In genomic region chr4:134252131-134252910, GRCm38 (mm10) we compare ENCODE assay signal across 8 mouse cellular contexts. TPM values are rescaled to one million over a fixed set of nuclear protein-coding genes. Genes with fewer than 3 reads are reported as not detected.
A peak's percentile ranks its signal among the peaks of the same experiment; 100 is the strongest.
DNase-seq lines count a peak whose midpoint lies in the region; ATAC-seq and TF ChIP-seq lines count a peak whose summit lies in the region.

No protein-coding gene starts in this region.

- H3K4me2 ChIP-seq in heart, embryonic 15.5 days, result peak overlapping the region; percentile 94
- H3K4me2 ChIP-seq in limb, embryonic 15.5 days, result peak overlapping the region; percentile 96

- no peak for TF ChIP-seq CTCF in testis, adult 2 months (IDR thresholded peaks at IDR 0.05; ENCODE audit: control insufficient read depth, insufficient read depth, insufficient replicate concordance, low read depth, low read length)
- TF ChIP-seq CTCF in olfactory bulb, adult 2 months (IDR thresholded peaks at IDR 0.05; ENCODE audit: insufficient read depth, low read depth, low read length), result no peak

- peaks cover 37% of the 10 kb centered on the region for H3K4me1 ChIP-seq in testis, adult 2 months (ENCODE audit: control insufficient read depth, insufficient read depth, low read length)
- peaks cover 68% of the 10 kb centered on the region for H3K4me1 ChIP-seq in heart, embryonic 15.5 days (replicated peaks)
- peaks cover 60% of the 10 kb centered on the region for H3K4me1 ChIP-seq in limb, embryonic 15.5 days
- peaks cover 23% of the 10 kb centered on the region for H3K4me1 ChIP-seq in olfactory bulb, adult 2 months (ENCODE audit: control insufficient read depth, insufficient read depth, low read length)

- DNase-seq in testis, postnatal 10 days (ENCODE audit: low spot score), result no peak
- DNase-seq in ovary, adult 18-20 months (ENCODE audit: low spot score), result no peak

- H3K27me3 ChIP-seq in testis, adult 2 months (ENCODE audit: control insufficient read depth, insufficient read depth, low read length), result no peaks in the 10 kb centered on the region
- peaks cover 61% of the 10 kb centered on the region for H3K27me3 ChIP-seq in heart, embryonic 15.5 days
- peaks cover 90% of the 10 kb centered on the region for H3K27me3 ChIP-seq in limb, embryonic 15.5 days

- TF ChIP-seq POLR2A in testis, adult 2 months (IDR thresholded peaks at IDR 0.05; ENCODE audit: control insufficient read depth, low read depth, low read length), result no peak
- no peak for TF ChIP-seq POLR2A in olfactory bulb, adult 2 months (IDR thresholded peaks at IDR 0.05; ENCODE audit: insufficient read depth, low read depth, low read length)

- 28% methylated on average over 22 of the region's 22 CpGs for WGBS in heart, embryonic 15.5 days
- WGBS in limb, embryonic 15.5 days, result 12% methylated on average over 22 of the region's 22 CpGs
- 20% methylated on average over 22 of the region's 22 CpGs for WGBS in olfactory bulb, adult 2 months

- peak overlapping the region; percentile 79 for H3K4me3 ChIP-seq in testis, adult 2 months (ENCODE audit: control insufficient read depth, low read depth, low read length)
- H3K4me3 ChIP-seq in heart, embryonic 15.5 days, result peak overlapping the region; percentile 55
- H3K4me3 ChIP-seq in limb, embryonic 15.5 days, result peak overlapping the region; percentile 52
- H3K4me3 ChIP-seq in olfactory bulb, adult 2 months (ENCODE audit: insufficient read depth, low read depth, low read length), result peak overlapping the region; percentile 54

- peak overlapping the region; percentile 62 for H3K9ac ChIP-seq in heart, embryonic 15.5 days
- no peak overlapping the region for H3K9ac ChIP-seq in limb, embryonic 15.5 days

- H3K9me3 ChIP-seq in heart, embryonic 15.5 days (replicated peaks), result no peaks in the 10 kb centered on the region
- H3K9me3 ChIP-seq in limb, embryonic 15.5 days, result no peaks in the 10 kb centered on the region

- ATAC-seq in heart, embryonic 15.5 days (replicated peaks; ENCODE audit: insufficient number of reproducible peaks, insufficient read depth, low FRiP score, low read depth), result no peak
- no peak for ATAC-seq in limb, embryonic 15.5 days (ENCODE audit: insufficient number of reproducible peaks, low FRiP score, low TSS enrichment, low read depth)
- ATAC-seq in CD4-positive, CD25-positive, alpha-beta regulatory T cell, adult 4 months, result no peak
- no peak for ATAC-seq in monocyte, adult 5-6 weeks (replicated peaks; ENCODE audit: insufficient number of reproducible peaks, low FRiP score, low TSS enrichment, poor library complexity, severe bottlenecking)

- H3K27ac ChIP-seq in testis, adult 2 months (ENCODE audit: control insufficient read depth, insufficient read depth, low read depth, low read length), result no peak overlapping the region
- H3K27ac ChIP-seq in heart, embryonic 15.5 days, result peak overlapping the region; percentile 59
- no peak overlapping the region for H3K27ac ChIP-seq in limb, embryonic 15.5 days
- H3K27ac ChIP-seq in olfactory bulb, adult 2 months (ENCODE audit: insufficient read depth, low read depth, low read length), result no peak overlapping the region

- no peaks in the 10 kb centered on the region for H3K36me3 ChIP-seq in testis, adult 2 months (ENCODE audit: control insufficient read depth, insufficient read depth, low read length)
- H3K36me3 ChIP-seq in heart, embryonic 15.5 days, result no peaks in the 10 kb centered on the region
- H3K36me3 ChIP-seq in limb, embryonic 15.5 days, result no peaks in the 10 kb centered on the region

RNA-seq across cellular contexts. Expression of gene Grrp1, which starts 1.6 kb away (rescaled TPM):
- polyA plus RNA-seq in testis, adult 2 months (2012; rRNA removed), result 1.9 and 2.7 TPM in 2 replicates
- 5.0 and 5.1 TPM in 2 replicates for polyA plus RNA-seq in heart, embryonic 15.5 days (2015; fragmentation: Nextera tagmentation; extraction: Ambion mirVana)
- polyA plus RNA-seq in limb, embryonic 15.5 days (2015; fragmentation: Nextera tagmentation; extraction: Ambion mirVana), result 5.8 and 7.8 TPM in 2 replicates
- polyA plus RNA-seq in olfactory bulb, adult 2 months (2012; ENCODE audit: insufficient read depth, insufficient read length, low replicate concordance, missing spikeins), result not detected in 2 replicates
- not detected for polyA plus RNA-seq in CD4-positive, CD25-positive, alpha-beta regulatory T cell, adult 4 months (2017; shearing (Covaris generic))
- total RNA-seq in monocyte, adult 5-6 weeks (2017), result not detected in 3 replicates

RNA-seq across cellular contexts. Expression of gene Gm30191, which starts 5.6 kb away (rescaled TPM):
- polyA plus RNA-seq in testis, adult 2 months (2012; rRNA removed), result 0.25 TPM in 1 of 2 replicates, not detected in the other
- polyA plus RNA-seq in heart, embryonic 15.5 days (2015; fragmentation: Nextera tagmentation; extraction: Ambion mirVana), result not detected in 2 replicates
- polyA plus RNA-seq in limb, embryonic 15.5 days (2015; fragmentation: Nextera tagmentation; extraction: Ambion mirVana), result not detected in 2 replicates
- polyA plus RNA-seq in olfactory bulb, adult 2 months (2012; ENCODE audit: insufficient read depth, insufficient read length, low replicate concordance, missing spikeins), result not detected in 2 replicates
- not detected for polyA plus RNA-seq in CD4-positive, CD25-positive, alpha-beta regulatory T cell, adult 4 months (2017; shearing (Covaris generic))
- not detected in 3 replicates for total RNA-seq in monocyte, adult 5-6 weeks (2017)

RNA-seq across cellular contexts. Expression of gene Zfp593, which starts 6.9 kb away (rescaled TPM):
- 7.5 and 9.7 TPM in 2 replicates for polyA plus RNA-seq in testis, adult 2 months (2012; rRNA removed)
- 7.4 and 9.1 TPM in 2 replicates for polyA plus RNA-seq in heart, embryonic 15.5 days (2015; fragmentation: Nextera tagmentation; extraction: Ambion mirVana)
- 14.3 and 15.8 TPM in 2 replicates for polyA plus RNA-seq in limb, embryonic 15.5 days (2015; fragmentation: Nextera tagmentation; extraction: Ambion mirVana)
- polyA plus RNA-seq in olfactory bulb, adult 2 months (2012; ENCODE audit: insufficient read depth, insufficient read length, low replicate concordance, missing spikeins), result not detected in 2 replicates
- 1 to 10 TPM; 4.3 to 6.8 TPM for polyA plus RNA-seq in CD4-positive, CD25-positive, alpha-beta regulatory T cell, adult 4 months (2017; shearing (Covaris generic))
- total RNA-seq in monocyte, adult 5-6 weeks (2017), result 2.8 to 8.7 TPM (median 6.0 TPM) in 3 replicates

RNA-seq across cellular contexts. Expression of gene E130218I03Rik, which starts 8.9 kb away (rescaled TPM):
- polyA plus RNA-seq in testis, adult 2 months (2012; rRNA removed), result 0.11 and 0.26 TPM in 2 replicates
- polyA plus RNA-seq in heart, embryonic 15.5 days (2015; fragmentation: Nextera tagmentation; extraction: Ambion mirVana), result 0.26 and 0.30 TPM in 2 replicates
- 0.22 TPM in 1 of 2 replicates, not detected in the other for polyA plus RNA-seq in limb, embryonic 15.5 days (2015; fragmentation: Nextera tagmentation; extraction: Ambion mirVana)
- polyA plus RNA-seq in olfactory bulb, adult 2 months (2012; ENCODE audit: insufficient read depth, insufficient read length, low replicate concordance, missing spikeins), result not detected in 2 replicates
- polyA plus RNA-seq in CD4-positive, CD25-positive, alpha-beta regulatory T cell, adult 4 months (2017; shearing (Covaris generic)), result 1 to 10 TPM in 1 of 2 experiments, not detected in 1; 3.7 TPM
- total RNA-seq in monocyte, adult 5-6 weeks (2017), result 1.4 TPM in 1 of 3 replicates, not detected in the others

RNA-seq across cellular contexts. Expression of gene Cnksr1, which starts 14.1 kb away (rescaled TPM):
- 0.88 and 1.2 TPM in 2 replicates for polyA plus RNA-seq in testis, adult 2 months (2012; rRNA removed)
- polyA plus RNA-seq in heart, embryonic 15.5 days (2015; fragmentation: Nextera tagmentation; extraction: Ambion mirVana), result 1.2 and 2.4 TPM in 2 replicates
- 3.6 and 3.9 TPM in 2 replicates for polyA plus RNA-seq in limb, embryonic 15.5 days (2015; fragmentation: Nextera tagmentation; extraction: Ambion mirVana)
- not detected in 2 replicates for polyA plus RNA-seq in olfactory bulb, adult 2 months (2012; ENCODE audit: insufficient read depth, insufficient read length, low replicate concordance, missing spikeins)
- not detected for polyA plus RNA-seq in CD4-positive, CD25-positive, alpha-beta regulatory T cell, adult 4 months (2017; shearing (Covaris generic))
- not detected in 3 replicates for total RNA-seq in monocyte, adult 5-6 weeks (2017)
